Mouse (Mus musculus) ES-Bruce4 (cell line): ENCODE measurements at regions not wholly inside any gene's neighbourhood (a gene's known extent, or its start where the extent isn't known, plus 50 kb on each side); places are given as distances from the start of the nearest gene placed in this dataset.

Source experiments
- EP300 ChIP-seq: IDR thresholded peaks from 2 replicates; pipeline ENCODE4 v1.6.1; 2011; ENCODE audit warnings: low read depth, low read length; ENCODE audit not compliant: insufficient read depth
- POLR2A ChIP-seq: IDR thresholded peaks from one replicate; pipeline ENCODE4 v1.8.1; 2011; ENCODE audit warnings: low read length; ENCODE audit not compliant: insufficient read depth

DNA sequence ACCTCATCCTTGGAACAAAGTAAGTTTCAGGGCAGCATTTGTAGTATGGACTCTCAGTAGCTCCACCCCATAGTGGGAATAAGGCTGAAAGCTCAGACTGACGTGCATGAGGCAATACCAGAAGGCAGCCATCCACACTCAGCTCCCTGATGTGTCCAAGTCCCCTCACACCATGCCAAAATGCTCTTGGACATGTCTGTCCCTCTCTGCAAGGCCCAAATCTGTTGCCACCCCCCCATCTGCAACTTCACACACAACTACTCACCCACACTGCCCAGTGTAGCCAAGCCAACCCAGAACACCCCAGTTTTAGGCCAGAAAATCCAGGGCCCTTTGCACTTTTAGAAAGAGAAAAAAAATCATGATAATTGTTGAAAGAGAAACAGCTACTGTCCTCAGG, 498.1 kb upstream of the Kdm8 start:
- TF ChIP-seq POLR2A (no peak), EP300 (no peak)
